Mouse (Mus musculus) right cerebral cortex, postnatal 25 days (tissue): ENCODE measurements around the gene H2al1e.
"Not testable (repeated sequence)": the region's sequence is repeated elsewhere in the genome, so short reads cannot be mapped to it uniquely, and the experiment has no call there.

ENCODE experiments used
- DNase-seq: peaks from one replicate; pipeline ENCODE4 v3.0.0; 2022

The H2al1e gene

GRCm38 (mm10) chrX:11311634-11312033 is at the start of gene H2al1e:
Gene H2al1e, plus strand, starts transcription at chrX:11311934.
- DNase-seq = not testable (repeated sequence)

- no peak for DNase-seq
Observed at GRCm38 (mm10) chrX:11264918-11265317, 46.8 kb upstream of the H2al1e start.

- DNase-seq = no peak
Observed at GRCm38 (mm10) chrX:11267791-11268190, 43.9 kb upstream of the H2al1e start.

DNA sequence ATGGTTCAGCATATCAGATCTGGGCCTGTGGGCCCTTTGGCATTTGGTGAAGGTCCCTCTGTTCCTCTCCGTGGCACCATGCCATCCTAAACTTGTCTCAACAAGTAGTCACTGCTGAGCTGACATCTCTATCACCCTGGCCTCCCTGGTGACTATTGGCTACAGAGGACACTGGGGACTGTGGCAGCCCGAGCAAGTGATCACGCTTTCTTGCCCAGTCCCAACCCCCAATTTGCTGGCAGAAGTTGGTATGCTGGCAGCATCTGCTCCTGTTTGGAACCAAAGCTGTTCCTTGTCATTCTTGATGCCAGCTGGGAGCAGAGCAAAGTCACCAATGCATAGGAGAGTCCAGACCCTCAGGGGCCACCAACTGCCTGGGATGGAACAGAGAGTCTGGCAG is 42.7 kb upstream of the H2al1e start:
- no peak for DNase-seq

GRCm38 (mm10) chrX:11273190-11273589 is 38.5 kb upstream of the H2al1e start:
- DNase-seq = no peak

DNA sequence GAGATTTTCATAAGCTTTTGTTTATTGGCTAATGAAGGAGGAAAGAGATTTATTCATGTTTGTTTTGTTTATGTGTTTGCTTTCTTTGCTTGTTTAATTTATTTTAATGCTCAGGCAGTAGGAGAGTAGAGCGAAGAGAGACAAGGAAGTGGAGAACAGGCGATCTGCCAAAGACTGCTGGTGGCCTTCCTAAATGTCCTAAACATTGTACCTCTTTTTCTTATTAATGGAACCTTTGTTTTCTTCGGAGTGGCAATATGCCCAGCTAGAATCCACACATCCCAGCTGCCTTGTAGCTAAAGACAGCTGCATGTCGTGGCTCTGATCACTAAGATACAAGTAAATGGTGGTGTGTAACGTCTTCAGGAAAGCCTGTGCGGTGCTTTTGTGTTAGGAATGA is 34.7 kb upstream of the H2al1e start:
- DNase-seq = no peak

GRCm38 (mm10) chrX:11280741-11281140 is 31.0 kb upstream of the H2al1e start:
- no peak for DNase-seq

DNA sequence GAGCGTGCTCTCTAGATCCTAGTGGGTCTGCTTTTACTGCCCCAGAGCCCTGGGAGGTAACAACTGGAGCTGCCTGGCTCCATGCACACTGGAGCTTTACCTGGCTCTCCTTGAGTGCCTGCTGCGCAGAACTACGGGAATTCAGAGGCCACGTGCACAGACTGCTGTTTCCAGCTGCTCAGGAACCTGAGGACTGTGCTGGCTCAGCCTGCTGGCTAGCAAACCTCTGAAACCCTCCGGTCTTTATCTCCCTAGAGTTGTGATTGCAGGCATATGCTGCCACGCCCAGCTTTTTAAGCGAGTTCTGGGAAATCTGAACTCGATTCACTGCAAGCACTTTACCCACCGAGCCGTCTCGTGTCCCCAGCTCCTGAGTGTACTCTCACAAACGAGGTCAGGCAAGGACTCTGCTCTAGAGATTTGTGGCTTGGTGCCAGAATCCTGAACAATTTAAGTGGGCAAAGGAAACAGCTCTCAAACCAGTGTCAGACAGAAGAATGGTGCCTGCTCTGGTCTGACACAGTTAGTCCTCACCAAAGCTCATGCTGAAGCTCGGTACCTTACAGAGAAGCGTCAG is 23.3 kb upstream of the H2al1e start:
- no peak for DNase-seq

GRCm38 (mm10) chrX:11289244-11289643 is 22.5 kb upstream of the H2al1e start:
- no peak for DNase-seq

GRCm38 (mm10) chrX:11298957-11299356 is 12.8 kb upstream of the H2al1e start, which contains the start of gene H2al1a:
Gene H2al1a, plus strand, starts transcription at chrX:11299257.
- DNase-seq = not testable (repeated sequence)

GRCm38 (mm10) chrX:11302132-11302531 is 9.6 kb upstream of the H2al1e start, which contains the start of gene H2al1b:
Gene H2al1b, plus strand, starts transcription at chrX:11302432.
- not testable (repeated sequence) for DNase-seq

DNA sequence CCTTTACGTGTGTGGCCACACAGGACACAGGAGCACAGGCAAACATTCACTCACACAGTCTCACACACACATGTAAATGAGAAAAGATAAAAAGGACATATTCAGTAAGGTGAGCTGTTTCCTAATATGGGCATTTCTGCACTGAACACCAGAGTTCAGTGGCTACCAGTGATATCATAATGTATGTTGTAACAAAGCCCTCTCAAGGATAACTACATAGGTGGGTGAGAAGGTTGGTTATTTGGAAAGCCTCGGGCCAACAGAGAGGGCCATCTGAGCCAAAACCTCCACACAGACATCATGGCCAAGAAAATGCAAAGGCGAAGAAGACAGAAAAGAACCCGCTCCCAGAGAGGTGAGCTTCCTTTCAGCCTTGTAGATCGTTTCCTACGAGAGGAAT is 6.4 kb upstream of the H2al1e start, which contains the start of gene H2al1c:
TSS of gene H2al1c (plus strand) at position 301 of the 400 bp plus-strand sequence.
- DNase-seq = not testable (repeated sequence)

DNA sequence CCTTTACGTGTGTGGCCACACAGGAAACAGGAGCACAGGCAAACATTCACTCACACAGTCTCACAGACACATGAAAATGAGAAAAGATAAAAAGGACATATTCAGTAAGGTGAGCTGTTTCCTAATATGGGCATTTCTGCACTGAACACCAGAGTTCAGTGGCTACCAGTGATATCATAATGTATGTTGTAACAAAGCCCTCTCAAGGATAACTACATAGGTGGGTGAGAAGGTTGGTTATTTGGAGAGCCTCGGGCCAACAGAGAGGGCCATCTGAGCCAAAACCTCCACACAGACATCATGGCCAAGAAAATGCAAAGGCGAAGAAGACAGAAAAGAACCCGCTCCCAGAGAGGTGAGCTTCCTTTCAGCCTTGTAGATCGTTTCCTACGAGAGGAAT is 3.2 kb upstream of the H2al1e start, which contains the start of gene H2al1d:
TSS of gene H2al1d (plus strand) at position 301 of the 400 bp plus-strand sequence.
- DNase-seq = not testable (repeated sequence)

DNA sequence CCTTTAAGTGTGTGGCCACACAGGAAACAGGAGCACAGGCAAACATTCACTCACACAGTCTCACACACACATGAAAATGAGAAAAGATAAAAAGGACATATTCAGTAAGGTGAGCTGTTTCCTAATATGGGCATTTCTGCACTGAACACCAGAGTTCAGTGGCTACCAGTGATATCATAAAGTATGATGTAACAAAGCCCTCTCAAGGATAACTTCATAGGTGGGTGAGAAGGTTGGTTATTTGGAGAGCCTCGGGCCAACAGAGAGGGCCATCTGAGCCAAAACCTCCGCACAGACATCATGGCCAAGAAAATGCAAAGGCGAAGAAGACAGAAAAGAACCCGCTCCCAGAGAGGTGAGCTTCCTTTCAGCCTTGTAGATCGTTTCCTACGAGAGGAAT is 3.1 kb downstream of the H2al1e start, which contains the start of gene H2al1f:
TSS of gene H2al1f (plus strand) at position 301 of the 400 bp plus-strand sequence.
- not testable (repeated sequence) for DNase-seq

GRCm38 (mm10) chrX:11317956-11318355 is 6.2 kb downstream of the H2al1e start, which contains the start of gene H2al1g:
Gene H2al1g, plus strand, starts transcription at chrX:11318256.
- DNase-seq = not testable (repeated sequence)

DNA sequence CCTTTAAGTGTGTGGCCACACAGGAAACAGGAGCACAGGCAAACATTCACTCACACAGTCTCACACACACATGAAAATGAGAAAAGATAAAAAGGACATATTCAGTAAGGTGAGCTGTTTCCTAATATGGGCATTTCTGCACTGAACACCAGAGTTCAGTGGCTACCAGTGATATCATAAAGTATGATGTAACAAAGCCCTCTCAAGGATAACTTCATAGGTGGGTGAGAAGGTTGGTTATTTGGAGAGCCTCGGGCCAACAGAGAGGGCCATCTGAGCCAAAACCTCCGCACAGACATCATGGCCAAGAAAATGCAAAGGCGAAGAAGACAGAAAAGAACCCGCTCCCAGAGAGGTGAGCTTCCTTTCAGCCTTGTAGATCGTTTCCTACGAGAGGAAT is 9.5 kb downstream of the H2al1e start, which contains the start of gene H2al1h:
TSS of gene H2al1h (plus strand) at position 301 of the 400 bp plus-strand sequence.
- DNase-seq = not testable (repeated sequence)

DNA sequence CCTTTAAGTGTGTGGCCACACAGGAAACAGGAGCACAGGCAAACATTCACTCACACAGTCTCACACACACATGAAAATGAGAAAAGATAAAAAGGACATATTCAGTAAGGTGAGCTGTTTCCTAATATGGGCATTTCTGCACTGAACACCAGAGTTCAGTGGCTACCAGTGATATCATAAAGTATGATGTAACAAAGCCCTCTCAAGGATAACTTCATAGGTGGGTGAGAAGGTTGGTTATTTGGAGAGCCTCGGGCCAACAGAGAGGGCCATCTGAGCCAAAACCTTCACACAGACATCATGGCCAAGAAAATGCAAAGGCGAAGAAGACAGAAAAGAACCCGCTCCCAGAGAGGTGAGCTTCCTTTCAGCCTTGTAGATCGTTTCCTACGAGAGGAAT is 12.6 kb downstream of the H2al1e start, which contains the start of gene H2al1i:
TSS of gene H2al1i (plus strand) at position 301 of the 400 bp plus-strand sequence.
- not testable (repeated sequence) for DNase-seq

DNA sequence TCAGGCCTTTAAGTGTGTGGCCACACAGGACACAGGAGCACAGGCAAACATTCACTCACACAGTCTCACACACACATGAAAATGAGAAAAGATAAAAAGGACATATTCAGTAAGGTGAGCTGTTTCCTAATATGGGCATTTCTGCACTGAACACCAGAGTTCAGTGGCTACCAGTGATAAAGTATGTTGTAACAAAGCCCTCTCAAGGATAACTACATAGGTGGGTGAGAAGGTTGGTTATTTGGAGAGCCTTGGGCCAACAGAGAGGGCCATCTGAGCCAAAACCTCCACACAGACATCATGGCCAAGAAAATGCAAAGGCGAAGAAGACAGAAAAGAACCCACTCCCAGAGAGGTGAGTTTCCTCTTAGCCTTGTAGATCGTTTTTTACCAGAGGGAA is 15.8 kb downstream of the H2al1e start, which contains the start of gene H2al1j:
TSS of gene H2al1j (plus strand) at position 301 of the 400 bp plus-strand sequence.
- not testable (repeated sequence) for DNase-seq

- DNase-seq = no peak
Observed at GRCm38 (mm10) chrX:11345762-11346161, 34.0 kb downstream of the H2al1e start.

DNA sequence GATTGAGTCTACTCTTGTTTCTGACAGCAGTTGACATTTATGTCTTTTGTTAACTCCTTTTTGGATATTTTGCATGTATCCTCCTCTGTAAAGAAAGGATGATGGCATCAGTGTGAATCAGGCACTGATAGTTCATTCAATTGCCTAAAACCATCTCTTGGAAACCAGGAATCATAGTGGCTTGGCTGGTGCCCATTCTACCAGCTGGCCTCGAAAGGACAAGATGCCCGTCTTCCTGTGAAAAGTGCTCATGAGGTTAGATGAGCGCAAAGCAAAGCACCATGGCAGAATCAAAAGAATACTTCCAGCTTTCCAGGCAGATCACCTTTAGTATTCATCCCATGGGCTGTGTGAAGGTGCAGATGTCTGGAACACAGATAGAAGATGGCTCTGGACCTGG is 35.0 kb downstream of the H2al1e start:
- DNase-seq = no peak

GRCm38 (mm10) chrX:11360823-11361222 is 49.1 kb downstream of the H2al1e start:
- DNase-seq = no peak

DNA sequence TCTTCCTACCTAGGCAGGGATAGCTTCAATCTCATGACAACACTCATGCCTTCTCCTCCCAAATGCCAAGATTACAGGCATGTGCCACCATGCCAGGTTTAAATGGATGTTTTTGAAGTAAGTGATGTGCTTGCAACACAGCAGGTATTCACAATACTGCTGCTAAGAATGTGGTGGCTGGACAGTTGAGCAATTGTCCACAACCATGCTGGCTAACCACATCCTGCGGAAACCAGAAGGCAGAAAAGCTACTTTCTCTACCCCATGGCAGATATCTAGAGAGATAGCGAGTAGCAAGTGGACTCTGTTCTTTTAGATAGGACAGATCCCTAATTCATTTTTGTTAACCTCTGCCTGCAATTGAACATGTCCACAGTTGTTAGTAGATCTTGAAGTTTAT is 49.5 kb downstream of the H2al1e start:
- no peak for DNase-seq
